Mouse (Mus musculus): Measurements from ENCODE around the gene Sez6. TPM values are rescaled to one million over a fixed set of nuclear protein-coding genes. Genes with fewer than 3 reads are reported as not detected.

Gene Sez6
- polyA plus RNA-seq, 1 experiment = 0.41 TPM

DNA sequence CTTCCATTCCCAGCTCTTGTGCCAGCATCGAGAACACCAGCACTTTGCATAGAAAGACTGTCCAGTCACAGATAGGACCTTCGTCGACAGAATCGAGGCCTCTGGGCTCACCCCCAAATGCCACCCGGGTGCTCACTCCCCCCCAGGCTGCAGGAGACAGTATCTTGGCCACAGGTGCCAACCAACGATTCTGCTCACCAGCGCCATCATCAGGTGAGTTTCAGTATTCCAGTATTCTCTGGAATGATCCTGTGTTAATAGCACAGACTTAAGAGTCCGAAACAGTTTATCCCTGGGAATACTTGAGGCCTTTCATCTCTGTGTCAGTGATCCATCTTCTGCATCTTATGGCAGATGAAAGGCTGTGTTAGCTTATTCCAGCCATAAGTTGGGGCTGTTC lies 93.0 kb downstream of the Sez6 start:
- Histone ChIP-seq H3K27me3 (ENCODE audit: control insufficient read depth, insufficient read depth, low read length) (no peaks in the 10 kb centered on the region), H3K27ac (ENCODE audit: insufficient read depth, low read depth, low read length) (no peak overlapping the region), H3K4me3 (ENCODE audit: low read depth, low read length) (no peak overlapping the region), H3K36me3 (ENCODE audit: control insufficient read depth, insufficient read depth, low read length) (peaks cover 76% of the 10 kb centered on the region), H3K4me1 (ENCODE audit: control insufficient read depth, insufficient read depth, insufficient read length, low read length) (no peaks in the 10 kb centered on the region)
- 81% methylated on average over 8 of the region's 8 CpGs for WGBS
- TF ChIP-seq POLR2A (IDR thresholded peaks at IDR 0.05; ENCODE audit: low read depth, low read length) (no peak), CTCF (IDR thresholded peaks at IDR 0.05; ENCODE audit: extremely low read depth, insufficient read length, insufficient replicate concordance, low read depth, low read length) (peak; percentile 39; the same call in 1 of the 2 replicates)

Other genes starting within 250 kb of the Sez6 start
- 5.4 and 11.8 TPM in 2 replicates for gene Nufip2, start 244.6 kb upstream of the Sez6 start, polyA plus RNA-seq (2012; rRNA removed)
- gene Cryba1, start 205.5 kb upstream of the Sez6 start, polyA plus RNA-seq (2012; rRNA removed) = not detected in 2 replicates
- 66.4 and 149 TPM in 2 replicates for gene Myo18a, start 167.6 kb upstream of the Sez6 start, polyA plus RNA-seq (2012; rRNA removed)
- not detected in 2 replicates for gene Gm10277, start 143.1 kb upstream of the Sez6 start, polyA plus RNA-seq (2012; rRNA removed)
- gene Pipox, start 36.7 kb upstream of the Sez6 start, polyA plus RNA-seq (2012; rRNA removed) = 7.3 and 13.8 TPM in 2 replicates
- gene Phf12, start 52.0 kb downstream of the Sez6 start, polyA plus RNA-seq (2012; rRNA removed) = 21.7 and 33.0 TPM in 2 replicates
- 3.8 and 3.9 TPM in 2 replicates for gene Dhrs13, start 101.5 kb downstream of the Sez6 start, polyA plus RNA-seq (2012; rRNA removed)
- gene Flot2, start 107.1 kb downstream of the Sez6 start, polyA plus RNA-seq (2012; rRNA removed) = 16.2 and 19.7 TPM in 2 replicates
- gene Eral1, start 149.6 kb downstream of the Sez6 start, polyA plus RNA-seq (2012; rRNA removed) = 12.2 and 17.3 TPM in 2 replicates
- gene Fam222b, start 163.9 kb downstream of the Sez6 start, polyA plus RNA-seq (2012; rRNA removed) = 13.1 and 29.2 TPM in 2 replicates
- 50.3 and 99.5 TPM in 2 replicates for gene Traf4, start 234.8 kb downstream of the Sez6 start, polyA plus RNA-seq (2012; rRNA removed)
- gene Nek8, start 245.9 kb downstream of the Sez6 start, polyA plus RNA-seq (2012; rRNA removed) = 5.0 and 6.6 TPM in 2 replicates
- gene Tlcd1, start 245.9 kb downstream of the Sez6 start, polyA plus RNA-seq (2012; rRNA removed) = 15.0 and 15.3 TPM in 2 replicates

Data from small intestine, adult 2 months (tissue).